Mouse (Mus musculus) CH12.LX (cell line): ENCODE data around the gene Pcgf1. TPM values are rescaled to one million over a fixed set of nuclear protein-coding genes. Genes with fewer than 3 reads are reported as not detected.

ENCODE experiments used
- DNase-seq: peaks from one replicate; pipeline ENCODE4 v3.0.0-alpha.2; 2013; ENCODE audit errors: extremely low read depth
- H3K27ac ChIP-seq: 2 replicates; pipeline ENCODE4 v1.5.1; 2012; ENCODE audit warnings: low read depth, mild to moderate bottlenecking, control low read depth, moderate library complexity; ENCODE audit not compliant: insufficient read depth
- H3K27me3 ChIP-seq: replicated peaks from 2 replicates; pipeline ENCODE3; 2012; ENCODE audit warnings: inconsistent platforms
- H3K36me3 ChIP-seq, 2 experiments: replicated peaks in 1 of 2; 2 replicates each; pipeline versions ENCODE3 to v1.6.1; 2012; ENCODE audit warnings: inconsistent platforms in 1 of 2, low read length in 1 of 2, mild to moderate bottlenecking in 1 of 2, mixed read lengths in 1 of 2, moderate library complexity in 1 of 2; ENCODE audit not compliant: control insufficient read depth in 1 of 2, insufficient read depth in 1 of 2
- H3K4me1 ChIP-seq, 2 experiments: 2 replicates each; pipeline ENCODE4 v1.6.1; 2012; ENCODE audit warnings: inconsistent platforms in 1 of 2, moderate library complexity in 1 of 2; ENCODE audit not compliant: insufficient read depth in 2 of 2, control insufficient read depth in 1 of 2
- H3K4me2 ChIP-seq: 2 replicates; pipeline ENCODE4 v1.6.1; 2012; ENCODE audit warnings: low read depth, mild to moderate bottlenecking, control low read depth; ENCODE audit not compliant: poor library complexity, insufficient read depth, severe bottlenecking
- H3K4me3 ChIP-seq, 3 experiments: fragments of 150-350 bp in 1 of 3; sonication (generic) in 1 of 3; replicated peaks in 1 of 3; 2 replicates each; pipeline versions ENCODE3 to v1.5.1; 2011 to 2012; ENCODE audit warnings: low read depth in 2 of 3, low read length in 2 of 3, mild to moderate bottlenecking in 2 of 3, moderate library complexity in 2 of 3, control low read depth in 1 of 3, improper control_type of control experiment in 1 of 3, inconsistent platforms in 1 of 3, mixed read lengths in 1 of 3; ENCODE audit not compliant: poor library complexity in 1 of 3
- H3K79me2 ChIP-seq: replicated peaks from 2 replicates; pipeline ENCODE4 v1.6.1; 2012; ENCODE audit warnings: mild to moderate bottlenecking, moderate library complexity; ENCODE audit not compliant: control insufficient read depth, poor library complexity, insufficient read depth, severe bottlenecking; ENCODE audit errors: extremely low read depth
- H3K9ac ChIP-seq: 2 replicates; pipeline ENCODE4 v1.6.1; 2012; ENCODE audit warnings: low read depth, mild to moderate bottlenecking, control low read depth, moderate library complexity; ENCODE audit not compliant: insufficient read depth
- H3K9me3 ChIP-seq: replicated peaks from 2 replicates; pipeline ENCODE3; 2012; ENCODE audit warnings: low read length, inconsistent platforms, mixed read lengths
- BHLHE40 ChIP-seq: IDR thresholded peaks from 2 replicates; pipeline ENCODE4 v1.6.1; 2011; ENCODE audit warnings: mild to moderate bottlenecking, low read depth, low read length, improper control_type of control experiment
- CHD1 ChIP-seq: IDR thresholded peaks from 2 replicates; pipeline ENCODE4 v1.6.1; 2012; ENCODE audit warnings: low read depth, low read length, improper control_type of control experiment, inconsistent platforms
- CHD2 ChIP-seq: IDR thresholded peaks from 2 replicates; pipeline ENCODE4 v1.6.1; 2011; ENCODE audit warnings: low read length, improper control_type of control experiment
- CTCF ChIP-seq, 2 experiments: IDR thresholded peaks in 1 of 2; conservative IDR thresholded peaks in 1 of 2; 2 replicates each; pipeline ENCODE4 v1.5.1; 2011 to 2012; ENCODE audit warnings: low read depth in 2 of 2, low read length in 2 of 2, improper control_type of control experiment in 1 of 2, inconsistent platforms in 1 of 2, mild to moderate bottlenecking in 1 of 2, moderate library complexity in 1 of 2
- E2F4 ChIP-seq: IDR thresholded peaks from 2 replicates; pipeline ENCODE4 v1.6.1; 2011; ENCODE audit warnings: low read depth, low read length, improper control_type of control experiment; ENCODE audit not compliant: insufficient replicate concordance
- ELF1 ChIP-seq: IDR thresholded peaks from 2 replicates; pipeline ENCODE4 v1.6.1; 2014; ENCODE audit warnings: low read depth, mild to moderate bottlenecking, inconsistent platforms, low read length, improper control_type of control experiment
- HCFC1 ChIP-seq: IDR thresholded peaks from 2 replicates; pipeline ENCODE4 v1.6.1; 2012; ENCODE audit warnings: low read depth, mild to moderate bottlenecking, inconsistent platforms, low read length, improper control_type of control experiment
- JUN ChIP-seq: IDR thresholded peaks from 2 replicates; pipeline ENCODE4 v1.6.1; 2011; ENCODE audit warnings: low read depth, mild to moderate bottlenecking, low read length, improper control_type of control experiment, moderate library complexity; ENCODE audit not compliant: insufficient read depth
- KAT2A ChIP-seq: IDR thresholded peaks from 2 replicates; pipeline ENCODE4 v1.6.1; 2012; ENCODE audit warnings: low read length, improper control_type of control experiment, inconsistent platforms; ENCODE audit not compliant: insufficient replicate concordance
- MAFK ChIP-seq: IDR thresholded peaks from 2 replicates; pipeline ENCODE4 v1.6.1; 2011; ENCODE audit warnings: low read length, improper control_type of control experiment; ENCODE audit not compliant: insufficient replicate concordance
- MAX ChIP-seq: IDR thresholded peaks from 2 replicates; pipeline ENCODE4 v1.6.1; 2011; ENCODE audit warnings: low read length, improper control_type of control experiment
- MAZ ChIP-seq: IDR thresholded peaks from 2 replicates; pipeline ENCODE4 v1.6.1; 2012; ENCODE audit warnings: low read depth, mild to moderate bottlenecking, inconsistent platforms, low read length, improper control_type of control experiment, moderate library complexity
- MYC ChIP-seq: IDR thresholded peaks from 2 replicates; pipeline ENCODE4 v1.6.1; 2011; ENCODE audit warnings: low read depth, mild to moderate bottlenecking, improper control_type of control experiment, low read length
- NELFE ChIP-seq: IDR thresholded peaks from 2 replicates; pipeline ENCODE4 v1.6.1; 2011; ENCODE audit warnings: low read depth, low read length, improper control_type of control experiment
- NRF1 ChIP-seq: IDR thresholded peaks from 2 replicates; pipeline ENCODE4 v1.6.1; 2014; ENCODE audit warnings: low read depth, mild to moderate bottlenecking, inconsistent platforms, low read length, improper control_type of control experiment, moderate library complexity
- RCOR1 ChIP-seq: conservative IDR thresholded peaks from 2 replicates; pipeline ENCODE4 v1.6.1; 2012; ENCODE audit warnings: low read depth, mild to moderate bottlenecking, inconsistent platforms, low read length, improper control_type of control experiment
- SIN3A ChIP-seq: IDR thresholded peaks from 2 replicates; pipeline ENCODE4 v1.6.1; 2012; ENCODE audit warnings: low read length, improper control_type of control experiment, inconsistent platforms
- SMC3 ChIP-seq: IDR thresholded peaks from 2 replicates; pipeline ENCODE4 v1.6.1; 2011; ENCODE audit warnings: low read depth, low read length, improper control_type of control experiment
- TBP ChIP-seq: conservative IDR thresholded peaks from 2 replicates; pipeline ENCODE4 v1.6.1; 2011; ENCODE audit warnings: low read depth, low read length, improper control_type of control experiment
- USF1 ChIP-seq: IDR thresholded peaks from 2 replicates; pipeline ENCODE4 v1.6.1; 2014; ENCODE audit warnings: low read depth, mild to moderate bottlenecking, inconsistent platforms, low read length, improper control_type of control experiment
- USF2 ChIP-seq: conservative IDR thresholded peaks from 2 replicates; pipeline ENCODE4 v1.6.1; 2011; ENCODE audit warnings: low read depth, low read length, improper control_type of control experiment
- ZC3H11A ChIP-seq: IDR thresholded peaks from 2 replicates; pipeline ENCODE4 v1.6.1; 2012; ENCODE audit warnings: low read depth, mild to moderate bottlenecking, inconsistent platforms, low read length, improper control_type of control experiment
- ZMIZ1 ChIP-seq: IDR thresholded peaks from 2 replicates; pipeline ENCODE4 v1.6.1; 2012; ENCODE audit warnings: low read depth, mild to moderate bottlenecking, inconsistent platforms, low read length, improper control_type of control experiment
- ZNF384 ChIP-seq: IDR thresholded peaks from 2 replicates; pipeline ENCODE4 v1.6.1; 2012; ENCODE audit warnings: low read depth, low read length, improper control_type of control experiment, inconsistent platforms
- dilution Hi-C: fragments of 300-500 bp; cut with MboI; formaldehyde crosslinking; loops from 2 replicates; pipeline ENCODE4 v1.14.3; 2020; ENCODE audit warnings: low sequenced_read_pairs; ENCODE audit not compliant: extremely low pct_unique_long_range_greater_than_20kb, extremely low pct_ligation_motif_present
- in situ Hi-C: fragments of 300-500 bp; cut with MboI; formaldehyde crosslinking; loops from 3 replicates; pipeline ENCODE4 v1.14.3; 2019; ENCODE audit warnings: low sequenced_read_pairs, low pct_ligation_motif_present, low pct_unique_long_range_greater_than_20kb, mixed read lengths
- polyA plus RNA-seq: library from polyadenylated mRNA; unstranded; fragments of >175 nt; gene quantifications from 2 replicates; pipeline ENCODE4 v1.2.1, GENCODE M21; 2012; ENCODE audit warnings: low read depth; ENCODE audit not compliant: insufficient read length
- total RNA-seq, 2 experiments: library from RNA; depleted of rRNA; stranded (reverse); fragments of 300-350 nt in 1 of 2; fragments of >200 nt in 1 of 2; gene quantifications; 2 replicates each; pipeline ENCODE4 v1.2.3; 2012 to 2014

Gene Pcgf1
- total and polyA plus RNA-seq, 3 experiments: 12.4 to 16.6 (median 12.5) TPM

GRCm38 (mm10) chr6:83095968-83096367, 18.3 kb downstream of the Pcgf1 start:
- no peak for DNase-seq
- TF ChIP-seq NELFE: no peak
- no peak for TF ChIP-seq HCFC1
- no peak for TF ChIP-seq MYC
- TF ChIP-seq KAT2A: no peak
- TF ChIP-seq NRF1: no peak
- no peak for TF ChIP-seq ELF1
- TF ChIP-seq CHD2: no peak
- no peak for TF ChIP-seq TBP
- no peak for TF ChIP-seq ZC3H11A
- no peak for TF ChIP-seq JUN
- TF ChIP-seq SIN3A: no peak
- no peak for TF ChIP-seq BHLHE40
- TF ChIP-seq USF2: no peak
- TF ChIP-seq MAFK: no peak
- no peak for TF ChIP-seq E2F4
- TF ChIP-seq CHD1: no peak
- TF ChIP-seq ZMIZ1: no peak
- TF ChIP-seq CTCF (conservative IDR thresholded peaks at IDR 0.05 in 1 of 2, IDR thresholded peaks at IDR 0.05 in 1 of 2; ENCODE audit: low read depth in 2 of 2, low read length in 2 of 2): no peak
- TF ChIP-seq, all 38 proteins: peak for 0
- H3K36me3 ChIP-seq: no peaks in the 10 kb centered on the region
- peaks cover 6% of the 10 kb centered on the region for H3K9me3 ChIP-seq
- H3K9ac ChIP-seq: no peak overlapping the region
- no peaks in the 10 kb centered on the region for H3K79me2 ChIP-seq
- in situ Hi-C loops (no loop called here), dilution Hi-C loops (no loop called here)
- no peak overlapping the region for H3K4me2 ChIP-seq
- peaks cover 13% of the 10 kb centered on the region for H3K27me3 ChIP-seq
- H3K27ac ChIP-seq: no peak overlapping the region
- H3K4me3 ChIP-seq: no peak overlapping the region
- H3K4me1 ChIP-seq: peaks cover 3 to 6% of the 10 kb centered on the region in 2 experiments; a peak in 3 of 4 replicates

GRCm38 (mm10) chr6:83098411-83098810, 20.7 kb downstream of the Pcgf1 start:
- Histone ChIP-seq H3K9me3 (peaks cover 6% of the 10 kb centered on the region), H3K36me3 (peaks cover 0 to 6% of the 10 kb centered on the region in 2 experiments), H3K4me1 (peaks cover 8 to 22% of the 10 kb centered on the region in 2 experiments), H3K27me3 (peaks cover 10% of the 10 kb centered on the region), H3K9ac (no peak overlapping the region), H3K79me2 (no peaks in the 10 kb centered on the region), H3K4me3 (no peak overlapping the region), H3K27ac (no peak overlapping the region), H3K4me2 (no peak overlapping the region)
- no peak for DNase-seq
- no peak for TF ChIP-seq MAX
- no peak for TF ChIP-seq CHD2
- TF ChIP-seq RCOR1: no peak
- no peak for TF ChIP-seq ZNF384
- TF ChIP-seq MAZ: no peak
- no peak for TF ChIP-seq USF1
- no peak for TF ChIP-seq MAFK
- no peak for TF ChIP-seq ZC3H11A
- no peak for TF ChIP-seq CHD1
- no peak for TF ChIP-seq SMC3
- no peak for TF ChIP-seq HCFC1
- in situ Hi-C loops (no loop called here), dilution Hi-C loops (no loop called here)
